Mouse (Mus musculus): ENCODE results near the gene Gm8082. TPM values are rescaled to one million over a fixed set of nuclear protein-coding genes. Genes with fewer than 3 reads are reported as not detected.

The Gm8082 gene
- polyA plus RNA-seq (2014; fragmentation: Illumina TruSeq; extraction: RNeasy Lipid Tissue Mini Kit (QIAGEN cat#74804); ENCODE audit: low read depth, low replicate concordance): not detected

GRCm38 (mm10) chr14:42993524-42993923 is at the start of gene Gm8082:
Gene Gm8082, minus strand, starts transcription at chr14:42993624.

GRCm38 (mm10) chr14:43015528-43015927 is 22.1 kb upstream of the Gm8082 start, which contains the start of gene Gm10376:
Gene Gm10376, minus strand, starts transcription at chr14:43015628.

Other genes starting within 250 kb of the Gm8082 start
- not detected for gene Gm3015, start 224.8 kb downstream of the Gm8082 start, polyA plus RNA-seq (2014; fragmentation: Illumina TruSeq; extraction: RNeasy Lipid Tissue Mini Kit (QIAGEN cat#74804); ENCODE audit: low read depth, low replicate concordance)
- not detected for gene Gm10377, start 195.6 kb downstream of the Gm8082 start, polyA plus RNA-seq (2014; fragmentation: Illumina TruSeq; extraction: RNeasy Lipid Tissue Mini Kit (QIAGEN cat#74804); ENCODE audit: low read depth, low replicate concordance)
- not detected for gene Gm21977, start 140.1 kb downstream of the Gm8082 start, polyA plus RNA-seq (2014; fragmentation: Illumina TruSeq; extraction: RNeasy Lipid Tissue Mini Kit (QIAGEN cat#74804); ENCODE audit: low read depth, low replicate concordance)
- not detected for gene Gm10376, start 22.0 kb upstream of the Gm8082 start, polyA plus RNA-seq (2014; fragmentation: Illumina TruSeq; extraction: RNeasy Lipid Tissue Mini Kit (QIAGEN cat#74804); ENCODE audit: low read depth, low replicate concordance)
- gene Gm8094, start 83.0 kb upstream of the Gm8082 start, polyA plus RNA-seq (2014; fragmentation: Illumina TruSeq; extraction: RNeasy Lipid Tissue Mini Kit (QIAGEN cat#74804); ENCODE audit: low read depth, low replicate concordance): not detected
- not detected for gene Gm8104, start 107.0 kb upstream of the Gm8082 start, polyA plus RNA-seq (2014; fragmentation: Illumina TruSeq; extraction: RNeasy Lipid Tissue Mini Kit (QIAGEN cat#74804); ENCODE audit: low read depth, low replicate concordance)
- not detected for gene Gm7233, start 186.2 kb upstream of the Gm8082 start, polyA plus RNA-seq (2014; fragmentation: Illumina TruSeq; extraction: RNeasy Lipid Tissue Mini Kit (QIAGEN cat#74804); ENCODE audit: low read depth, low replicate concordance)
- gene Gm8122, start 241.7 kb upstream of the Gm8082 start, polyA plus RNA-seq (2014; fragmentation: Illumina TruSeq; extraction: RNeasy Lipid Tissue Mini Kit (QIAGEN cat#74804); ENCODE audit: low read depth, low replicate concordance): not detected

All from sigmoid colon, adult 10 weeks (tissue).